Mouse (Mus musculus): ENCODE measurements around the gene Ltk.

- no peak for TF ChIP-seq EP300 (IDR thresholded peaks at IDR 0.05; ENCODE audit: low read depth)
- no peak for TF ChIP-seq CTCF (IDR thresholded peaks at IDR 0.05; ENCODE audit: low read depth)
These were observed 39.1 kb upstream of the Ltk start for GRCm38 (mm10) chr2:119799181-119799960.
